Mouse (Mus musculus) lung, postnatal 14 days (tissue): ENCODE data around the gene Arhgef10l.

Source experiments
- DNase-seq: peaks from one replicate; pipeline ENCODE4 v3.0.0; 2021

The Arhgef10l gene

GRCm38 (mm10) chr4:140693513-140693912 is 27.7 kb upstream of the Arhgef10l start:
- DNase-seq: no peak

DNA sequence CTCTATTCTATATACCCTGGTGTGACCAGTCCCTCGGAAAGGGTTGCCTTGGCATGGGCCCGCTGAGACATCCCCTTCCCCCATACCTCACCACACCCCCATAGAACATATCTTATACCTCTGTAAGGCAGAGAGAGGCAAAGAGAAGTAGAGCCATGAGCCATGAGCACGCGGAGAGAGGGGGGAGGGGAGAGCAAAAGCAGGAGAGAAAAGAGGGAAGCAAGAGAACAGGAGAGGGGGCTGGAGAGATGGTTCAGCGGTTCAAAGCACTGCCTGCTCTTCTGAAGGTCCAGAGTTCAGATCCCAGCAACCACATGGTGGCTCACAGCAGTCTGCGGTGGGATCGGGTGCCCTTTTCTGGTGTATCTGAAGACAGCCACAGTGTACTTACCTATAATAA is 25.7 kb upstream of the Arhgef10l start:
- DNase-seq: no peak

- DNase-seq: no peak
Observed at GRCm38 (mm10) chr4:140689873-140690655, 24.3 kb upstream of the Arhgef10l start.

- DNase-seq: no peak
Observed at GRCm38 (mm10) chr4:140688826-140689425, 23.1 kb upstream of the Arhgef10l start.

DNA sequence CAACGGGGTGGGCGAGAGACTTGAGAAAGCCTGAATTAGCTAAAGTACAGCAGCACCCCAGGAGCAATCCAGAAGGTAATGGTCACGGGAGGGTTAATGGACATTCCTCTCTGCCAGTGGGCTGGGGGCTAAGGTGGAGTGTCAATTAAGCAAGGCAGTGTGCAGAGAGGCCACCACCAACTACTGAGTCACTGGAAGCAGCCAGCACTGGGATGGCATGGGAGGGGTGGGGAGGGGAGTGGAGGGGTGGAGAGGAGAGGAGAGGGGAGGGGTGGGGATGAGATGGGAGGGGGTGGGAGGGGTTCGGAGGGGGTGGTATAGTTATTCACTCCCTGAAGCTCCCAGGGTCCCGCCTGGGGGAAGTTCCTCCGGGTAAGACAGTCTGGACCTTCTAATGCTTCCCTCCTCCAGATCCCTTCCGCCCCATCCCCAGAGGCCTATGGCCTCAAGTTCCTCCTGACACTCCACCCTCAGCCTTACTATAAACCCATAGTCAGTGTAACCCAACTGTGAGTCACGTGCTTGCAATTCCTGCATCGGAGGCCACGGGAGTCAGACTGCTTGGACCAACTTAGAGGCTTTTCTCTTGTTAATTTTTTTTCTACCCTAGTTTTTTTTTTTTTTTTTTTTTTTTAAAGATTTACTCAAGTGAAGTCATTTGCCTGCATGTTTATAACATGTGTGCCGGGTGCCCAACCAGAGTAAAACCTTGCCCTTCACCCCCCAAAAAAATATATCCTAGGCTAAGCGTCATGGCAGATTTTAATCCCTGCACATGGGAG is 22.4 kb upstream of the Arhgef10l start:
- DNase-seq: no peak

DNA sequence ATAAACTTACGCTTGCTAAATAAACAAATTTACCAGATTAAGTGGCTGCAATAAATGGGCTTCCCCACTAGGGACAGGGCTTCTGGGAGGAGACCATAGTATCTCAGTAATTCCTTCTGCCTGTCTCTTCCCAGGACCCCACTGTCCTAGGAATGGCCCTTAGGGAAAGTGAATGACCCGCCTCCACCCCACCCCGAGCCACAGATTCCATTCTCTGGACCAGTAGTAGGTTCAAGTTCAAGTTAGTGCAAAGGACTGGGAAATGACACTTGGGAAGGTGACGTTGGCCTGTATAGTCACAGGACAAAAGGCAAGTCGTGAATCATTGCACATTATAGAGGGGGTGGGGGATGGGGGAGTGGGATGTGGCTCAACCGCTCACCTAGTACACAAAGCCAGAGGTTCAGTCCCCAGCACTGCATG is 19.1 kb upstream of the Arhgef10l start:
- DNase-seq: no peak

DNA sequence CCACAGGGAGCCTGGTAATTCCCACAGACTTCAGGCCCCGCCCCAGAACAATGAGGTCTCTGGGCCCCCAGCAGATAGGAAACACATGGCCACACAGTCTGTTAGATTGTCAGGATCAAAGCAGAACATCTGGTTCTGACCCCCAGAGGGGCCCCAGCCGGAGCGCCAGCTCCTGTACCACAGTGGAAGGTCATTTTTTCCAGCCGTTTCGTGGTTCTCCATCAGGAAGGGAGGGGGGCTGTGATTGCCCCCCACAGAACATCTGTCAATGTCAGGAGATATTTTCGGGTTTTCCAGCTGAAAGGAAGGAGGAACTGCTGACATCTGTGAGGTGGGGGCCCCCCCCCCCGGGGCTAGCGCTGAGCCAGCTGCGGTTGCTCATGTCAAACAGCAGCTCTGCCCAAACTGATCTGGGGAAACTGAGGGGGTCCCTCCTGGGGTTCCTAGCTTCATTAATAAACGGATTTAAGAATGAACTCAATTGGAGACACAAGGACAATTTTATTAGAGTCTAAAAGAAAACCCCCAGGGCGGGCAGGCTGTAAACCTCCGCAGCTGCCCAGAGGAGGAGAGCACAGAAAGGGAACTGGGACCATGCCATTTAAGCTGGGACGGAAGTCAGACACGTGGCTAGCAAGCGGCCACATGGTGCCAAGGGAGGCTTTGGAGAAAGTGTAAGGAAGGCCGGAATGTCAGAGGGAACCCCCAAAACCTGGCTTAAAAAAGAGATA is 18.5 kb upstream of the Arhgef10l start:
- DNase-seq: peak; percentile 57

GRCm38 (mm10) chr4:140683608-140684007 is 17.8 kb upstream of the Arhgef10l start:
- DNase-seq: no peak

DNA sequence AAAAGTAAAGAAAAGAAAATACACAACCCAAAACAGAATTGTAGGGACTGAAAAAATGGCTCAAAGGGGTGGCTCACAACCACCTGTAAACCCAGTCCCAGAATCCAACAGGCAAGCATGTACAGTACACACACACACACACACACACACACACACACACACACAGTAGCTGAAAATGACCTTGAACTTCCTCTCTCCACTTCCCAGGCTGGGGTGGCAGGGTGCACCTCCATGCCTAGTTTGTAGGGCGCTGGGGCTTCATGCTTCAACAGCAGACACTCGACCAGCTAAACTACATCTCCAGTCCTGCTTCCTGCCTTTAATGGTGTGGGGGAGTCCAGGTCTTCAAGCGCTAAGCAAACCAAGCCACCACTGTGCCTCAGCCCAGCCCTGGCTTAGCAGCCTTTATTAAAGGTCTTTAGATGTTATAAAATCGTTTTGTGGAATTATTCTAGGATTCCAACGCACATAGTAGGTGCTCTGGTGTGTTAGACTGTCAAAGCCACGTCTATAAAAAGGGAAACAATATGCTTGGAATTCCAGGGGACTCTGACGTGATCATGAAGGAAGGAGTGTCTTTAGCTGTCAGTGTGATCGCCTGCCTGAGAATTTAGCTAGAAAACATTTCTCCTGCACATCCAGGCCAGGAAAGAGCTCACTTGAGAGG is 15.1 kb upstream of the Arhgef10l start:
- DNase-seq: no peak

DNA sequence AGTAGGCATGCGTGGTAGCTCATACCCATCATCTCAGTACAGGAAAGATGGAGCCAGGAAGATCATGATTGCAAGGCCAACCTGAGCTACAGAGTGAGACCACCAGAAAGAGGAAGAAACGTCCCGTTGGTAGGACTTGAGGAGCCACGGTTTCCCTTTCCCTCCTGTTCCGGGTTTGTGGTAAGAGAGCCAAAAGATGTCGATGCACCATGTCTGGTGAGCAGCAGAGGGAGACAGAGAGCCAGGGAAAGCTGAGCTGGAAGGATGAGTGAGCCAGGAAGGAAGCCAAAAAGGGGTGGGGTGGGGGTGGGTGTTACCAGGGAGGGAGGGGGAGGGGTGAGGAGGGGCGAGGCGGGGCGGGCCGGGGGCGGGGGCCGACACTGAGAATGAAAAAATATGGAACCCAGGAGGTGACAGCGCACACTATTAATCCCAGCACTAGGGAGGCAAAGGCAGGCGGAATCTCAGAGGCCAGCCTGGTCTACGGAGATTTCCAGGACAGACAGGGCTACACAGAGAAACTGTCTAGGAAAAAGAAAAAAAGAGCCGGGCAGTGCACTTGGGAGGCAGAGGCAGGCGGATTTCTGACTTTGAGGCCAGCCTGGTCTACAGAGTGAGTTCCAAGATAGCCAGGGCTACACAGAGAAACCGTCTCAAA is 14.0 kb upstream of the Arhgef10l start:
- DNase-seq: peak; percentile 89

- no peak for DNase-seq
Observed at GRCm38 (mm10) chr4:140679038-140679437, 13.2 kb upstream of the Arhgef10l start.

DNA sequence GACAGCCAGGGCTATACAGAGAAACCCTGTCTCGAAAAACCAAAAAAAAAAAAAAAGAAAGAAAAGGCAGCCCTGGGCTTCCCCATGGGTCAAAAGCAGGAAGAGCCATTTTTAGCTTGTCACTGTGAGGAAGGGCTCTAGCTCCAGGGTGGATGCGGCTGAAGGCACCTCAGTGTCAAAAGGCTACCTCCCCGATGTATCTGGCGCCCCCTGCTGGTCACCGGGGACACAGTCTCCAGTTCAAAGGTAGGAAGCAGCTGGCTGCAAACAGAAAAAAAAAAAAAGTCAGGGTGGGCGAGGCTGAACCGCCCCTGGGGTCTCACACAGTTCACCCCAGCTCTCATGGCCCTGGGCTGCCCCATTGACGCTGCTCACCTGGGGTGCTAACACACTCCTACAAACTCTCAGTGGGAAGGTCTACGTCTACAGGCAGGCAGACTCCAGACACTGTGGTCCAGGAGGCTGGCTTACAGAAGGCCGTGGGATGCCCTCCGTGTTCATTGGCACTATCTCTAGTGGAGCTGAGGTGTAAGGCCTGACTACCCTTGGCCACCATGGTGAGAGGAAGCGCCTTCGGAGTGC is 8.6 kb upstream of the Arhgef10l start:
- DNase-seq: peak; percentile 92

- DNase-seq: no peak
Observed at GRCm38 (mm10) chr4:140673527-140674264, 7.9 kb upstream of the Arhgef10l start.

DNA sequence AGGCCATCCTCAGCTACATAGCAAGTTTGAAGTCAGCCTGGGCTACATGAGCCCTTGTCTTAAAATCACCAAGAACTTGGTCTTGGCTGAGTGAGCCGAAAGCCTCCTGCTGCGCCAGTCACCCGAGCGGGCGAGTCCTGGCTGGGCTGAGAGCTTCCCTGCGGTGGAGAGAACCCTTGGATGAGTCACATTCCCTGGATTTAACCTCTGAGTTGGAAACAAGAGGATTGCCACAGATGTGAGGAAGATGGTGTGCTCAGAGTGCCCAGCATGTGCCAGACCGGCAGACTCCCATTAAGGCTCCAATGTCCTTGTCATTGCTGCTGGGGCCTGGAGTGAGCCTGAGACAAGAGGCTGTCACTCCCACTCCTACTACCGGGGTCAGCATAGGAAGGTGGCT is 2.0 kb upstream of the Arhgef10l start:
- no peak for DNase-seq

GRCm38 (mm10) chr4:140665053-140665452 is 759 bp downstream of the Arhgef10l start:
- no peak for DNase-seq

DNA sequence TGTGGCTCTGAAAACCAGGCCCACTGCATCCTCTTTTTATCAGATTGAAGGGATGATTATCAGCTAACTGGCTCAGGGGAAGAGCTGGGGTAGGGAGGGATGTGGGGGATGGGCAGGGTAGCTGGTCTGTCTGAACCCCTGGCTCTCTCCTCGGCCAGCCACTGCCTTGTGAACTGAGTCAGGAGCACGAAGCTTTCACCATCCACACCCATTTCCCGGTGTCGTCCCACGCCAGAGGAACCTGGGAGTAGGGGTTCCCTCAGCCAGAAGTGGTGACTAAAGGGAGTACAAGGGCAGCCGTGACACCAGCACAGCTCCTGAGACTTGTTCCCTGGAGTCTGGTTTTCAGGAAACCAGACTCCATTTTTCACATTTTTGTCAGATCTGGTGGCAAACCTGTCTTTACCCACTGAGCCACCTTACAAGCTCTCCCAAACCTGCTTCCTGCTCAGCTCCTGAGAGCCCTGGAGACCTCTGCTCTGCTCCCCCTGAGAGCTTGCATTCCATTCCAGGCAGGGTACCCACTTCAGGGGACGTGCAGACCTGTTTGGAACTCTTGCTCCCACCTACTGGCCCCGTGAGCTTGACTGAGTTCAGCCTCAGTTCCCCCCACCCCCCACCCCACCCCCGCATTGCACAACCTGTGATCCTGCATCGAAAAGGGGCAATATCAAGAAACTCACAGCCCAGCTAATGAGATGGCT is 2.8 kb downstream of the Arhgef10l start:
- DNase-seq: no peak

DNA sequence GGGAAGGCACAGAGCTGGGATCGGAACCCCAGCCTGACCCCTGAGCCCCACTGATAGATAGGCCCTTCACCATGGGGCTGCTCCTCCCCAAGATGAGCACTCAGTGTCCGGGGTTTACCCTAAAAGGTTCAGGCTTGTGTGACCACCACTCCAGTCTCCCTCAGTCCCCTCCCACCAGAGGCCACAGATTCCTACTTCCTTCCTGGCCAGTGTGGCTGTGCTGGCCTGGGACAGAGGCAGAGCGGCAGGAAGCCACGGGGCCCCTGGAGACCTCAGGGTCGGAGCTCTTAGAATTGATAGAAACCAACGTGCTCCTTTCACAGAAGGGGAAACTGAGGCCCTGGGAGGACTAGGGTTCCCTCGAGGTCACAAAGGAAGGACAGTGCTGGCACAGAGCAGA is 3.4 kb downstream of the Arhgef10l start:
- no peak for DNase-seq

- DNase-seq: no peak
Observed at GRCm38 (mm10) chr4:140661406-140662022, 4.3 kb downstream of the Arhgef10l start.

GRCm38 (mm10) chr4:140657681-140658575 is 7.9 kb downstream of the Arhgef10l start:
- no peak for DNase-seq
